Mouse (Mus musculus): Measurements from ENCODE around the gene Nlrc5. TPM values are rescaled to one million over a fixed set of nuclear protein-coding genes. Genes with fewer than 3 reads are reported as not detected.

Gene Nlrc5
- polyA plus RNA-seq, 1 experiment from 2014 or later = 0.50 TPM

DNA sequence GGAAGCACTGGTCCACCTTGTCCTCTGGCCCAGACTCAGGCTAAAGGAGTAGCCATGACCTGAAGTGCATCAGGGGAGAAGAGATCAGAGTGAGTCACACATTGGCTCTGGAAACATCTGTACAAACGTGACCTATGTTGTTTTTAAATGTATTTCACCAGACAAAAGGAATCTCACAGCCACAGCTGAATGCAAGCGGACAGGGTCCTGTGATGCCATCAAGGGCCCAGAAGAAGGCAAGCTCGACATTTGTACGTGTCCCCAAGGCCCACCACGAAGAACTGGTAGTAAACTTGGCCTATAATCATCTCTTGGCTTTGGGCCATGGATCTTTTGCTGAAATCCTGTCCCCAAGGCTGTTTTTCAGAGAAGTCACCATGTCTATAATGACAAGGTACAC is 35.5 kb downstream of the Nlrc5 start:
- no peaks in the 10 kb centered on the region for H3K9me3 ChIP-seq (ENCODE audit: control insufficient read depth)
- 71% methylated on average over 5 of the region's 5 CpGs for WGBS
- no peak for TF ChIP-seq CTCF (IDR thresholded peaks at IDR 0.05; ENCODE audit: low read depth)
- no peaks in the 10 kb centered on the region for H3K36me3 ChIP-seq (ENCODE audit: control insufficient read depth, insufficient read depth)
- H3K4me1 ChIP-seq (replicated peaks; ENCODE audit: control insufficient read depth, insufficient read depth, low read length) = no peaks in the 10 kb centered on the region
- no peak overlapping the region for H3K9ac ChIP-seq (ENCODE audit: low read depth, low read length)
- H3K27ac ChIP-seq (ENCODE audit: low read depth, low read length) = no peak overlapping the region
- H3K27me3 ChIP-seq (replicated peaks; ENCODE audit: control insufficient read depth, insufficient read depth, low read length) = no peaks in the 10 kb centered on the region
- no peak for ATAC-seq
- no peak overlapping the region for H3K4me2 ChIP-seq (replicated peaks; ENCODE audit: low read depth)
- H3K4me3 ChIP-seq (ENCODE audit: low read depth, low read length) = no peak overlapping the region

- no peaks in the 10 kb centered on the region for H3K27me3 ChIP-seq (replicated peaks; ENCODE audit: control insufficient read depth, insufficient read depth, low read length)
- no peak for TF ChIP-seq CTCF (IDR thresholded peaks at IDR 0.05; ENCODE audit: low read depth)
- H3K36me3 ChIP-seq (ENCODE audit: control insufficient read depth, insufficient read depth) = no peaks in the 10 kb centered on the region
- H3K27ac ChIP-seq (ENCODE audit: low read depth, low read length) = no peak overlapping the region
- H3K9me3 ChIP-seq (ENCODE audit: control insufficient read depth) = no peaks in the 10 kb centered on the region
- H3K4me3 ChIP-seq (ENCODE audit: low read depth, low read length) = no peak overlapping the region
- no peak for ATAC-seq
- H3K4me2 ChIP-seq (replicated peaks; ENCODE audit: low read depth) = no peak overlapping the region
- no peaks in the 10 kb centered on the region for H3K4me1 ChIP-seq (replicated peaks; ENCODE audit: control insufficient read depth, insufficient read depth, low read length)
- H3K9ac ChIP-seq (ENCODE audit: low read depth, low read length) = no peak overlapping the region
- 81% methylated on average over 2 of the region's 2 CpGs for WGBS
Measured at GRCm38 (mm10) chr8:94470794-94471193, 36.6 kb downstream of the Nlrc5 start.

DNA sequence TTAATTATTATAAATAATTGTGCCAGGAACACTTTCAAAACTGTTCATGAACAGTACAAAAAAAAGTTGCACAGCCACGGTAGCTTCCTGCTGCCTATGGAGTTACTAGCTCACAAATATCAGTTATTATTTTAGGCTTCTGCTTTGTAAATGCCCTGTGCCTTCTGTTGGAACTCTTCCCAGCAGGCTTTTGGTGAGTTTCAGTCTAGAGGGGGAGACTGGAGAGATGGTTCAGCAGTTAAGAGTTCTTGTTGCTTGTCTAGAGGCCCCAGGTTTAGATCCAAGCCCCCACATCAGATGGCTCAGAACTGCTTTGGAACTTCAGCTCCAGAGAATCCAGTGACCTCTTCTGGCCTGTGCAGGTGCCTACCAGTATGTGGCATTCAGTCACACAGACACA is 37.1 kb downstream of the Nlrc5 start:
- TF ChIP-seq CTCF (IDR thresholded peaks at IDR 0.05; ENCODE audit: low read depth) = no peak
- H3K27me3 ChIP-seq (replicated peaks; ENCODE audit: control insufficient read depth, insufficient read depth, low read length) = no peaks in the 10 kb centered on the region
- H3K9me3 ChIP-seq (ENCODE audit: control insufficient read depth) = no peaks in the 10 kb centered on the region
- 85% methylated on average over 1 of the region's 1 CpGs for WGBS
- no peak overlapping the region for H3K4me2 ChIP-seq (replicated peaks; ENCODE audit: low read depth)
- H3K4me1 ChIP-seq (replicated peaks; ENCODE audit: control insufficient read depth, insufficient read depth, low read length) = no peaks in the 10 kb centered on the region
- H3K36me3 ChIP-seq (ENCODE audit: control insufficient read depth, insufficient read depth) = no peaks in the 10 kb centered on the region
- no peak for ATAC-seq
- no peak overlapping the region for H3K27ac ChIP-seq (ENCODE audit: low read depth, low read length)
- no peak overlapping the region for H3K9ac ChIP-seq (ENCODE audit: low read depth, low read length)
- H3K4me3 ChIP-seq (ENCODE audit: low read depth, low read length) = no peak overlapping the region

- no peak overlapping the region for H3K4me3 ChIP-seq (ENCODE audit: low read depth, low read length)
- no peaks in the 10 kb centered on the region for H3K36me3 ChIP-seq (ENCODE audit: control insufficient read depth, insufficient read depth)
- no peak for ATAC-seq
- H3K27ac ChIP-seq (ENCODE audit: low read depth, low read length) = no peak overlapping the region
- H3K9me3 ChIP-seq (ENCODE audit: control insufficient read depth) = no peaks in the 10 kb centered on the region
- 82% methylated on average over 8 of the region's 8 CpGs for WGBS
- H3K4me1 ChIP-seq (replicated peaks; ENCODE audit: control insufficient read depth, insufficient read depth, low read length) = no peaks in the 10 kb centered on the region
- no peak for TF ChIP-seq CTCF (IDR thresholded peaks at IDR 0.05; ENCODE audit: low read depth)
- H3K27me3 ChIP-seq (replicated peaks; ENCODE audit: control insufficient read depth, insufficient read depth, low read length) = no peaks in the 10 kb centered on the region
- no peak overlapping the region for H3K9ac ChIP-seq (ENCODE audit: low read depth, low read length)
- H3K4me2 ChIP-seq (replicated peaks; ENCODE audit: low read depth) = no peak overlapping the region
Measured at GRCm38 (mm10) chr8:94472741-94473140, 38.6 kb downstream of the Nlrc5 start.

GRCm38 (mm10) chr8:94473431-94473830 is 39.3 kb downstream of the Nlrc5 start:
- Histone ChIP-seq H3K4me3 (ENCODE audit: low read depth, low read length) (no peak overlapping the region), H3K4me1 (replicated peaks; ENCODE audit: control insufficient read depth, insufficient read depth, low read length) (no peaks in the 10 kb centered on the region), H3K36me3 (ENCODE audit: control insufficient read depth, insufficient read depth) (no peaks in the 10 kb centered on the region), H3K4me2 (replicated peaks; ENCODE audit: low read depth) (no peak overlapping the region), H3K27ac (ENCODE audit: low read depth, low read length) (no peak overlapping the region), H3K9ac (ENCODE audit: low read depth, low read length) (no peak overlapping the region), H3K27me3 (replicated peaks; ENCODE audit: control insufficient read depth, insufficient read depth, low read length) (no peaks in the 10 kb centered on the region), H3K9me3 (ENCODE audit: control insufficient read depth) (no peaks in the 10 kb centered on the region)
- WGBS = 73% methylated on average over 19 of the region's 21 CpGs
- no peak for ATAC-seq
- TF ChIP-seq CTCF (IDR thresholded peaks at IDR 0.05; ENCODE audit: low read depth) = no peak

GRCm38 (mm10) chr8:94475786-94476185 is 41.6 kb downstream of the Nlrc5 start:
- no peak for TF ChIP-seq CTCF (IDR thresholded peaks at IDR 0.05; ENCODE audit: low read depth)
- ATAC-seq = no peak
- 65% methylated on average over 8 of the region's 8 CpGs for WGBS
- no peaks in the 10 kb centered on the region for H3K36me3 ChIP-seq (ENCODE audit: control insufficient read depth, insufficient read depth)
- H3K9ac ChIP-seq (ENCODE audit: low read depth, low read length) = no peak overlapping the region
- no peaks in the 10 kb centered on the region for H3K9me3 ChIP-seq (ENCODE audit: control insufficient read depth)
- H3K27ac ChIP-seq (ENCODE audit: low read depth, low read length) = no peak overlapping the region
- H3K27me3 ChIP-seq (replicated peaks; ENCODE audit: control insufficient read depth, insufficient read depth, low read length) = no peaks in the 10 kb centered on the region
- H3K4me1 ChIP-seq (replicated peaks; ENCODE audit: control insufficient read depth, insufficient read depth, low read length) = no peaks in the 10 kb centered on the region
- H3K4me2 ChIP-seq (replicated peaks; ENCODE audit: low read depth) = no peak overlapping the region
- no peak overlapping the region for H3K4me3 ChIP-seq (ENCODE audit: low read depth, low read length)

- Histone ChIP-seq H3K9ac (ENCODE audit: low read depth, low read length) (no peak overlapping the region), H3K27ac (ENCODE audit: low read depth, low read length) (no peak overlapping the region), H3K4me2 (replicated peaks; ENCODE audit: low read depth) (no peak overlapping the region), H3K9me3 (ENCODE audit: control insufficient read depth) (no peaks in the 10 kb centered on the region), H3K27me3 (replicated peaks; ENCODE audit: control insufficient read depth, insufficient read depth, low read length) (0 out of 2 replicates have a peak, but pooled peaks cover 1% of the 10 kb centered on the region), H3K4me1 (replicated peaks; ENCODE audit: control insufficient read depth, insufficient read depth, low read length) (no peaks in the 10 kb centered on the region), H3K4me3 (ENCODE audit: low read depth, low read length) (no peak overlapping the region), H3K36me3 (ENCODE audit: control insufficient read depth, insufficient read depth) (no peaks in the 10 kb centered on the region)
- 78% methylated on average over 7 of the region's 7 CpGs for WGBS
- no peak for ATAC-seq
- TF ChIP-seq CTCF (IDR thresholded peaks at IDR 0.05; ENCODE audit: low read depth) = no peak
Measured at GRCm38 (mm10) chr8:94476846-94477245, 42.7 kb downstream of the Nlrc5 start.
